Mouse (Mus musculus): Measurements from ENCODE around the gene Zfp316.

Gene Zfp316

DNA sequence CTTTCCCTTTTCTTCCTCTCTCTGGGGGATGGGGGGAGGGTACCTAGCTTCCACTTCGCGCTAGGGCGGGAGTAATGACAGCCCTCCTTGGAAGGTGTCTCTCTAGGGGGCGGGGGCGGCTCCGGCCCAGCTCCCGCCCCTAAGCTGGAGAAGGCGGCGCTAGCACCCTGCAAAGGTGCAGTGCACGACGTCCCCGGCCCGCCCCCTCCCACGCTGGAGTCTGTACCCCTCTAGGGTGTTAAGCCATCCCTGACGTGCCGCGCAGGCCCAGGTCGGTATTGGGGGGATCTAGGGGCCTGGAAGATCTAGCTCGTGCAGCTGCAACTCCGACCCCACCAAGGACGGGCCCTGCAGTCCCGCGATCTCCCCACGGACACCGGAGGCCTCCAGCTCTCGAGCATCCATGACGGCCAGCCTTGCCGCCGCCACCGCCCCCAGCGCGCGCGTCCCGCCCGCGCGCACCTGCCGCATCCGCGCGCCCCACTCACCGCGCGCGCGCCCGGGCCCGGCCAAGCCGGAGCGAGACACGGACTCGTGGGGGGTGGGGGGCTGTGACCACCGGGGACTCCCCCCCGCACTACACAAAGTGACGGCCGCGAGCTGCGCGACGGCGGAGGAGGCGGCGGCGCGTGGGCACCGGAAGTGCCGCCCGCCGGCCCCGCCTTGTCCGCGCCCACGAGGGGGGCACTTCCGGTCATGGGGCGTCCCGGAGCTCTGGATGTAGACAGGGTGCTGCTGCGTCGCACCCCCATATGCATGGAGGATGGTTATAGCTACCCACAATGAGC is at the start of gene Zfp316:
Gene Zfp316, minus strand, starts transcription at position 660 of the 788 bp plus-strand sequence.
- peak; percentile 75 to 84 for DNase-seq

DNA sequence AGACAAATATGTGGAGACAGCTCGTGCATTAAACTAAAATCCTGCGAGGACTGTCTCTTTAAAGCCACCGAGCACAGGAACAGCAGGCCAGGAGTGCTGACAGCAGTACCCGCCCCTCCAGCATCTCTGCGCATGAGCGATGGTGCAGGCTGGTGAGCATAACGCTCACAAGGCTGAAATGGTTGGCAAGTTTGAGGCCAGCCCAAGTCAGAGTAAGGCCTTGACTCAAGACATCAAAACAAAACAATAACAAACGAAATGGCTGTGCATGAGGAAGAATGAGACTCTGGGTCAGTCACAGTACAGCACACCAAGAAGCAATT is 47.4 kb upstream of the Zfp316 start:
- peak; percentile 59 to 79 for DNase-seq

DNA sequence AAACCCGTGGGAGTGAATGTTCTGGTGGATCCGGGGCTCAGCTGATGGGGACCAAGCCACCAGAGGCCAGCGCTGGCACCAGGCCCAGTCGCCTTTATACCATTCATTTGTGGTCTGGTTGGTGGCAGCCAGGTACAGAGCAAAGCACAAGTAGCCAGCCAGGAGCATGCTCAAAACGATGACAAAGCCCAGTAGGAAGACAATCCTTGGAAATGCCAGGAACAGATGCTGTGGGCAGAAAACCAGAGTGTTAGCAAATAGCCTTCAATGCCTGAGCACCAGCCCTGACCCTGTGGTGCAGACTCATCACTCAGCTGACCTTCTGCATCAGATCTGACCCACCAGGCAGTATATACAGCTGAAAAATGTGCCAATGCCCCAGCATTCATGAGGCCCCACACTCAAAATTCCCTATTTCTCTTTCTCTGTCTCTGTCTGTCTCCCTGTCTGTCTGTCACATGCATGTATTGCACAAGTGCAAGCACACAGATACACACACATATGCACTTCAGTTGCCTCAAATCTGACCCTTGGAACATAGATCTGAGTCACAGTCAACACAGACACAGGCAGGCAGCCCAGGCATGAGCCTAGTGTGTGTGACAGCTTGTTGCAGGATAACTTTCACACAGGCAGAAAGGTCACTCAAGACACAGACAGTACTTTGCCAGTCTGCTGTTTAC is 46.9 kb upstream of the Zfp316 start:
- peak in 1 of 2 experiments; percentile 26 for DNase-seq

DNA sequence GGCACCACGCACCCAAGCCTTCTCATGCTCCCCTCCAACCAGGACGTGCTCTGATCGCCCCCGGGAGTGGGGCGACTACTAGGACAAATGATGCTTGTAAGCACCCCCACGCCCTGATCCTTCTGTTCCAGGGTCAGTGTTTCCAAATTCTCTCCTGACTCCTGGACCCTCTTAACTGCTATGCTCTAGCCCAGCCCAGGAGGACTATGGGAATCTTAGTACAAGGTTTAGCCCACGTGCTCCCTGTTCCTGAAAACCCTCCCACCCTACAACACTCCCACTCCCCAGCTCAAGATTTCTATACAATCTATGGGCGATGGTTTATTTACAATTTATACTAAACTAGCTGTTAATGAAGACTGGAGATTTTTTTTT is 45.7 kb upstream of the Zfp316 start:
- no peak for DNase-seq

DNA sequence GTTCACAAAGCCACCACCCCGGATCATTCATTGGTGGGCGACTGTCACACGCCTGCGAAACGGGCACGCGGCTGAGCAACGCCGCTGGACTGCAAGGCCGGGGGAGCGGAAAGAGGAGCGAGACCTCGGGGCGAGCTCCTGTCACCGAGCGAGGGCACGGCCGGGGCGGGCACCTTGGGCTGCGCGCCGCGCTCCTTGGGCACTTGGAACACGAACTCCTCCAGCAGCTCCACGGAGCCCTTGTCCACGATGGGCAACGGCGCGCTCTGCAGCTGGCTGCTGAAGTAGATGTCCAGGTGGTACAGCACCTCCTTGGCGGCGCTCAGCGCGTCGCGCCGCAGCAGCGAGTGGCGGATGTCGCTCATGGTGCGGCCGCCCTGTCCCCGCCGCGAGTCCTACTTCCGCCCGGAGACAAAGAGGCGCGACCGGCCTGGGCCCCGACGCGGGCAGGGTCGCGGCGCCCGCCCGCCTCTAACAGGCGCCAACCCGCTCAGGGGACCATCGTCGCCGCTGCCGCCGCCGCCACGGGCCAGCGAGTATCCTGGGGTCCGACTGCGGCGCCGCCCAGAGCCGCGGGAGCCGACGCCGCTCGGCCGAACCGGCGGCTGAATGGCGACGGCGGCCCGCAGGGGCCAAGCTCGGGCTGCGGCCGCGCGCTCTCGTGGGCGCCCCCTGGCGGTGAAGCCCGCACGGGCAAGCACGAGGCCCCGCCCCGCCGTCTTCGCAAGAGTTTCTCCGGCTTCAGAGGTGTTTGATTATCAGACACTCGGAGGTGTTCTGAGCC is 45.1 kb upstream of the Zfp316 start, which contains the start of gene E130309D02Rik:
Gene E130309D02Rik, minus strand, starts transcription at position 631 of the 784 bp plus-strand sequence.
- DNase-seq, result peak; percentile 90 to 92

DNA sequence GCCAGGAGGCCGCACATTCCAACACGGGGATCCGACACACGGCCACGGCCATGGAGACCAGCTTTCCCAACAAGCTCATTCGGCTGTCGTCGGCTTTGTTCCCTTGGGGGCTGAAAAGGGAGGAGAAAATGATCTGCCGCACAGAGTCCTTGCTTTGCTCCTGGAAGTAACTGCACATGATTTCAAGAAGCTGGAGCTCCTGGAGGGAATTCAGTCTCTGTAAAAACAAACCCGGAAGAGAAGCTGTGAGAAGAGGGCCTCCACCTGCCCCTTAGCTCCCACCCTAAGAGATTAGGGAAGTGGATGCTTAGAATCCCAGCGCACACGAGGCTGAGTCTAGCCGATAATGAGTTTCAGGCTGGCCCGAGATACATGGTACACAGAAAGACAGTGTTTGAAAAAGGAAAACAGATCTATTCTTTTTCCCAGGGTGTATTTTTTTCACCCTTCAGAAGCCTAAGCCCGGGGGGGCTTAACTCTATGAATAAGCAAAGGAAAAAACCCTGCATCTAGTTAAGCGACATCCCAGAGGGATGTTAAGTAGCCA is 44.4 kb upstream of the Zfp316 start:
- DNase-seq, result no peak

DNA sequence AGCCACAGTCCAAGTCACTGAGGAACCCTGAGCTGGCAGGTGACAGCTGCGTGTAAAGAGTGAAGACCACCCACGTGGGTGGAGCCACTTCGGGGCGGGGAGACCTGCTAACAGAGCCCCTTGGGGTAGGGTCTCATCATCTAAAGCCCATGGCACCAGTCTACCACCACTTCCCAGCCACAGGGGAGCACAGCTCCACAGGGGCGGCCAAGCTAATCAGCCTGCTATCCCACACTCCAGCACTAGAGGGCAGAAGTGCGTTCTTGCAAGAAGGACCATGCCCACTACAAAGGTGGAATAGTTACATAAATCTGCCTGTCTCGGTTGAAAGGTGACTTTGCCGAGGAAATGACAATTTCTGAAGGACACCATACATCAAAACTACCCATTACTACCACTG is 42.1 kb upstream of the Zfp316 start:
- peak; percentile 86 to 92 for DNase-seq

DNA sequence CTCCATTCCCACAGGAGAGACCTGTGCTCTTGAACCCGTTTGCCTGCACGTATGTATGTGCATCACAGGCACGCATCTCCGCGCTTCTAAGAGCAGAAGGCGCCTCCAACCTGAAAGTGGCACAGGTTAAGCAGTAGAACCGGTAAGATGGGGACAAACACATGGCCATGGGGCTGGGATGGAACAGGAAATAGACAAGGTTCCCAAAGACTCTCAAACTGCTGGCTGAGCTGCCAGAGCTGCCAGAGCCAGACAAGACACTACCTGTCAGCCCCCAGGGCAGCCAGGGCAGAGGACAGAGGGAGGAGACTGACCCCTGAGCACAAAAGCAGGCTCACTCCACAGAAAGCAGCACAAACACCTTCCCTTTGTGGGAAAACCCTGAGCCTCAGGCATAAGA is 40.1 kb upstream of the Zfp316 start:
- DNase-seq, result no peak

DNA sequence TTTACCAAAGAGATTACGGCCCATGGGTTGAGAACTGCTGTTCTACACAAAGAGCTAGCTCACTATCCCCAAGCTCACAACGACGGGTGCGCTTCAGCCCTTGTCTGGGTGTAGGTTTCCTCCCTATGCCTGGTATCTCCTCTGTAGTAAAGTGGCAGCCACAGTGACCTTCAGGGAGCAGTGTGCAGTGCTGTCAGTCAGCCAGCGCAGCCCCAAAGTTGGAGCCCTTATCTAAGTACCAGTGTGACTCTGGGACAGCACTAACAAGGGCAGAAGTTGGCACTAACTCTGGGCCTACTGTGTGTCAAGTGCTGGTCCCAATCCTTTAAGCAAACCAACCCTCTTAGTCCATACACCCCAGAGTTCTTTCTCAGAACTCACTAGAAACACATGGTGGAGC is 39.0 kb upstream of the Zfp316 start:
- no peak for DNase-seq

DNA sequence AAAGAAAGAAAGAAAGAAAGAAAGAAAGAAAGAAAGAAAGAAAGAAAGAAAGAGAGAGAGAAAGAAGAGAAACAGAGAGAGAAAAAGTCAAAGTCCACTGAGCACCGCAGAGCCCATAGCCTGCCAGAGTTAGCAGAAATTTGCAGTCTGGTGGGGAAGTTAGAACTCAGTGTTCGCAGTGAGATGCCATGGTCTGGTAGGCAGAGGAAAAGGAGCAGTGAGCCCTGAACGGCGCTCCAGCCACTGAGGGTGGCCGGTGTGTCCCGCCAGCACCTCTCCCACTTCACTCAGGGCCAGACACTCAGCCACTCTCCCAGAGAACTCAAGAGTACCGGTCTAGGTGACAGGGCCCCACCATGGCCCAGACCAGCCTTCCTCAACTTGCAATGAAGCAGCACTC is 34.4 kb upstream of the Zfp316 start:
- DNase-seq, result peak; percentile 18 to 68

DNA sequence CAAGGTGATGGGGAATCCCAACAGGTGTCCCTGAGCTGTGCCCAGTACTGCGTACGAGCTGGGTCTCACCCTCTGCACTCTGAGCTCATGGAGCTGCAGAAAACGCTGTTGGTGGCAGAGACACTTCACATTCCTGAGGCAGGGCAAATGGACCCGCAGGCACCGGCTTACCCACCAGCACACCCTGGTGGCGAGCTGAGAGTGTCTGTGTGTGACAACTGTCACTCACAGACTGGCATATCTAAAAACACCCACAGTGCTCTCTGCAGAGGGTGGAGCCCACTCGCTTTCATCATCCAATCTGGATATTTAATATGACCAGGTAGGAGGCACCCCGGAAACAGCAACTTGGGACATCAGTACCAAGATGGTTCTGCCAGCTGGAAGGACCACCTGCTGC is 31.5 kb upstream of the Zfp316 start:
- peak in 1 of 2 experiments; percentile 30 for DNase-seq

DNA sequence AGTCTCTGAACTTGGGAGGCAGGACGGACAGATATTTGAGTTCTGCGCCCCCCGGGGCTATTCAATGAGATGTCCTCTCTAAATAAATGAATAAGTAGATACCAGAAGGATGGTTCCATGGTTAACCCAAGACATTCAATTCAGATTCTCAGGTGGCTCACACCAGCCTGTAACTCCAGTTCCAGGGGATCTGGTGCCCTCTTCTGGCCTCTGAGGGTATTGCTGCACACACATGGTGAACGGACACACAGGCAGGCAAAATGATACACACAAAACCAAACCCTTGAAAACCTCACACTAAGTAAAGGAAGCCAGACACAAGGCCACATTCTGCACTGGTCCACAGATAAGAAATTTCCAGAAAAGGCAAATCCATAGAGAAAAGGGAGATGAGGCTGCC is 29.9 kb upstream of the Zfp316 start:
- peak in 1 of 2 experiments; percentile 77 for DNase-seq

DNA sequence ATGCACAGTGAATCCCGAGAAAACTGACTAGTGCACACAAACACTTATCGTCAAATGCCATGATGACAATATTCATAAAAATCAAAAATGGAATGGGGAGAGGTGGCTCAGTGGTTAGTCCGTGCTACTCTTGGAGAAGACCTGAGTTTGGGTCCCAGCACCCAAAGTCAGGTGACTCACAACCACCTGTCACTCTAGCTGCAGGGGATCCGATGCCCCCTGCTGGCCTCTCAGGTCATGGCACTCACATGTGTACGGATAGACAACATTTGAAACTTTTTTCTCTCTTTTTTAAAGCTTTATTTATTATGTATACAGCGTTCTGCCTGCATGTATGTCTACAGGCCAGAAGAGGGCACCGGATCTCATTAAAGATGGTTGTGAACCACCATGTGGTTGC is 28.6 kb upstream of the Zfp316 start:
- DNase-seq, result no peak

DNA sequence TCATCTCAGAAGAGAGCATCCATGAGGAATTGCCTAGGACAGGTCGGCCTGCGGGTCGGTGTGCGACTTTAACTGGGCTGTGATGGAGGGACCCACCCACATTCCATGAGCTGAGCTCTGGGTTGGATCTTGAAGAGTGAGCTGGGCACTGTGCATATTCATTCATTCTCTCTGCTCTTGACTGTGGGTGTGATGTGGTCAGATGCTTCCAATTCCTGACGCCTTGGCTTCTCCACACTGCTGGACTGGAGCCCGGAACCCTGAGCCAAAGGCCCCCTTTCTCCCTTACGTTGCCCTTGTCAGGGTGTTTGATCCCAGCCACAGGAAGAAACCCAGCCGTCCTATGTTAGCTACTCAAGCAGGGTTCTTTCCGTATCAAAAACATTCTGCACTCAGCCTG is 28.2 kb upstream of the Zfp316 start:
- no peak for DNase-seq

DNA sequence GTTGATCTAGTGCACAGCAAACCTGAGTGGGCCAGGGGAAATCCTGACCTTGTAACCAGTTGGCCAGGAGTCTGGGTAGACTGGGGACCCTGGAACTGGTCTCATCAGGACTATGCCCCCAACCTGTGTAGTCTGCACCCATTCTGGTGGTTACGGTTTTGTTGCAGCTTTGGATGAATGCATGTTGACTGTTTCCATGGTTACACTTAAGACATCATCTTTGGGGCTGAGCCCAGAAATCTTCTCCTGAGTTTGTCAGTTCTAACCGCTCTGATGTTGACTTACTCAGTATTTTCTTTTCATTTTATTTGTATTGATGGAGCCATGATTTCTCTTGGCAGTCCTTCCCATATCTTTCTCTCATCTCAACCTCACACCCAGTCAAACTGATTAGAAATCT is 25.5 kb upstream of the Zfp316 start:
- DNase-seq, result no peak

DNA sequence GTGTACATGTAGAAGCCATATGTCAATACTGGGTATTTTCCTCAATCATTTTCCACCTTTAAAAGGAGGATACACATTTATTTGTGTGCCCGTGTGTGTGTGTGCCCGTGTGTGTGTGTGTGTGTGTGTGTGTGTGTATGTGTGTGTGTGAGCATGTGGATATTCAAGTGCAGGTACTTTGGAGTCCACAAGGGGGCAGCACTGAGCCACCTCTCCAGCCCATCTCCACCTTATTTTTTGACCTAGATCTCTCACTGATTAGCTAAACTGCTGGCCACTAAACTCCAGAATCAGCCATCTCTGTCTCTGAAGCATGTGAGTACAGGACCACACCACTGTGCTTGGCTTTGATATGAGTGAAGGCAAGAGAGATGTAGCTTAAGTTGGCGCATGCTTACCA is 25.0 kb upstream of the Zfp316 start:
- DNase-seq, result no peak

DNA sequence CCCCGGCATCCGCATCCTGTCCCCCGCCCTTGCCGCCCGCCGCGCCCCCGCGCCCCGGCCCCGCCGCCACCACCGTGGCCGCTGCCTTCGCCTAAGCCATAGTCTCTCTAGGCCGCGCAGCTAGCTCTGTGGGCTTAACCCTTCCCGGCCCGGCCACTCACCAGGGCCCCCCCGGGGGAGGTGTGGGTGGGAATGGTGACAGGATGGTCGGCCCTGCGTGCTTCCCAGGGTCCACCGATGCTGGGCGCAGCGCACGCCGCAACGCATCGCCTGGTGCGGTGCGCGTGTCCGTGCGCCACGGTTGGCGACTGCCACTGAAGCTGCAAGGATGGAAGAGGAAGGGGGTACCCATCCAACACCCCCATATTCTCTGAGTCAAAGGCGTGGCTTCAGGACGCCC is 23.6 kb upstream of the Zfp316 start, which contains the start of gene Zfp853:
Gene Zfp853, minus strand, starts transcription at position 220 of the 400 bp plus-strand sequence.
- DNase-seq, result no peak

DNA sequence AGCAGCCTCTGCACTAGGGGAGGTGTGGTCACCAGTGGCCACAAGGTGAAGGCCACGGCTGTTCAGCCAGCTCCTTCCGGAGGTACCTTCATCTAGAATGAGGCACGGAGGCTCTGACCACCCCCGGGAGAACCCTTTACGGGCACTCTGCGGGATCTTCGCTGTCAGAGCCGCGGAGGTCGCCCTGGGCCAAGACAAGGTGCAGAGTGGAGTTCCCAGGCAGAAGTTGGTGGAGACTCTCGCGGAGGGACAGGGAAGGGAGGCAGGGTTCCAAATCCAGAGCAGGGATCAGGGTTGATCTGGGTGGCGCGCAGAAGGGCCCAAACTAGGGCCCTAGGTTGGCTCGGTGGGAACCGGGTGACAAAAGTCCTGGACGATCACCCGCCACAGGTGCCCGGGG is 23.1 kb upstream of the Zfp316 start:
- no peak for DNase-seq

DNA sequence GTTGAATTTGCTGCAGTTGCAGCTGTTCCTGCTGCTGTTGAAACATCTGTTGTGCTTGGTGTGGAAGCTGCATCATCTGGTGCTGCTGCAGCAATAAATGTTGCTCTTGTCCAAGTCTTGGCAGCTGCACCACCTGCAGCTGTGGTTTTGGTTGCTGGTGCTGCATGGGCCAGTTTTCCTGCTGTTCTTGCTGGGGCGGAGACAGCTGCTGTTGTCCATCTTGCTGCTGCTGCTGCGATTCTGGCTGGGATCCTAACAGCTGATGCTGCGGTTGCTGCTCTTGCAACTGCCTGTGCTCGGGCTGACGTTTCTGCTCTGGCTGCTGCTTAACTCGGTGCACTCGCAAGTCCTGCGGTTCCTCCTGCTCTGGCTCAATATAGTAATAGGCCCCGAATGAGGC is 19.5 kb upstream of the Zfp316 start:
- no peak for DNase-seq

DNA sequence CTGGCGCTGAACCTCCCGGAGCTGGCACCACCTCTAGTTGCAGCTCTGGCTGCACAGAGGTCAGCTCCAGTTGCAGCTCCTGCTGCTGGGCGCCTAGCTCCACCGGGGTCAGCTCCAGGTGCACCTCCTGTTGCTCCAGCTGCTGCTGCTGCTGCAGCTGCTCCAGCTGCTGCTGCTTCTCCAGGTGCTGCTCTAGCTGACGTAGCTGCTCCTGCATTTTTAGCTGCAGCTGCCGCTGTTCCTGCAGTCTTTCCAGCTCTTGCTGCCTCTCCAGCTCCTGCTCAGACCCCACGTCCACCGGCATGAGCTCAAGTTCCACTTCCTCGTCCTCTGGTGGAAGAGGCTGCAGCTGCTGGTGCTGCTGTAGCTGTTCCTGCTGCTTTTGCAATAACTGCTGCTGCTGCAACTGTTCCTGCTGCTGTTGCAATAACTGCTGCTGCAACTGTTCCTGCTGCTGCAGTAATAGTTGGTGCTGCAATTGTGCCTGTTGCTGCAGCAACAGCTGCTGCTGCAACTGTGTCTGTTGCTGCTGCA is 18.6 kb upstream of the Zfp316 start:
- no peak for DNase-seq

DNA sequence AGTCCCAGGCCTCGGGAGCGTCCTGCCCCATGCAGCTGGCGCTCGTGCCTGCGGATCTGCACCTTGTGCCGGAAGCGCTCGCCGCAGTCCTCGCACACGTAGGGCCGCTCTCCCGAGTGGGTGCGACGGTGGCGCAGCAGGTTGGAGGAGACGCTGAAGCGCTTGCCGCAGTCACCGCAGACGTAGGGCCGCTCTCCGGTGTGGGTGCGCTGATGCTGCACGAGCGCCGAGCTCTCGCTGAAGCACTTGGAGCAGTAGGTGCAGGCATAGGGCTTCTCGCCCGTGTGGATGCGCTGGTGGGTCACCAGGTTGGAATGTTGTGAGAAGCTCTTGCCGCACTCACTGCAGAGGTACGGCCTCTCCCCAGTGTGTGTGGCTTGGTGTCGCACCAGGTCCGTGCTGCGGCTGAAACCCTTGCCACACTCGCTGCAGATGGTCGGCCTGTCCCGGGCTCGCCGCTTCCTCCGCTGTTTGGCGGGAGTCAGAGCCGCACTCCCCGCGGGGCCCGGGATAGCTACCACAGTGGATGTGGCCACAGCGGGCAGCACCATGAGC is 18.0 kb upstream of the Zfp316 start:
- DNase-seq, result no peak

DNA sequence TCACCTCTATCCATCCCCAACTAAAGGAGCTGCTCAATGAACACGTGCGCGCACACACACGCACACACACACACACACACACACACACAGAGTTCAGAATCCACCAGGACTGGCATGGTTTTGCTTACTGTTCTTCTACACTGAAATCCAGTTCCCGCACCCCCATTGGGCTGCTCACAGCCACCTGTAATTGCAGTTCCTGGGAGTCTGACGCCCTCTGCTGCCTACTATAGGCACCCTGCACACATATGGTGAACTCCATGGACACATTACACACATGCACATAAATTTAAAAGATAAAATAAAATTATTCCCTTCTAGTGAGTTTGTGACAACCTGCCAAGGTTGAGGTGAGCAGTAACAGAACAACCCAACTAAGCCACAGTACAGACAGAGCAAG is 14.9 kb upstream of the Zfp316 start:
- DNase-seq, result peak in 1 of 2 experiments; percentile 14

DNA sequence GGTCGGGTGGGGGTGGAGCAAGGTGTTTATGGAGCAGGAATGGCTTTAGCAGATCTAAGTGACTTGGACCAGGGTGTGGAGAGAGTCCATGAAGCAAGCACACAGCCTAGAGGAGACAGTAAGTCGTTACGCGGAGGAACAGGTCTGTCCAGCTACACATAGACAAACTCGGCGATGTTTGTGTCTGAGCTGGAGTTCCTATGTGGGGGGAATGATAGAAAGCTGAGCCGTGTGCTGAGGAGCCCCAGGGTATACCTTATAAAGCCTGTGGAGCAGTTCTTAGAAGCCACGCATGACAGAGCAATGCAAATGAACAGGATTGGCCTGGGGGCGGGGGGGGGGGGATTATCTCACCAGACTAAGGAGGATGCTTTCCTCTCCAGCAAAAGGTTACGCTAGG is 9.4 kb upstream of the Zfp316 start:
- no peak for DNase-seq
